Mouse (Mus musculus) spleen, adult 2 months (tissue): Measurements from ENCODE around the gene Grk4. TPM values are rescaled to one million over a fixed set of nuclear protein-coding genes. Genes with fewer than 3 reads are reported as not detected.

ENCODE experiments used
- DNase-seq, 2 experiments: peaks; one replicate each; pipeline versions ENCODE4 v3.0.0 to v3.0.0-alpha.2; 2012 to 2021; ENCODE audit warnings: low spot score in 2 of 2, low read depth in 1 of 2
- H3K27ac ChIP-seq: fragments of 200-500 bp; 2 replicates; pipeline ENCODE4 v1.5.1; 2012; ENCODE audit warnings: low read length, inconsistent platforms; ENCODE audit not compliant: insufficient read depth
- H3K27me3 ChIP-seq: fragments of 200-500 bp; 2 replicates; pipeline ENCODE4 v1.6.1; 2012; ENCODE audit warnings: mild to moderate bottlenecking, moderate library complexity, low read length, inconsistent platforms; ENCODE audit not compliant: control insufficient read depth, insufficient read depth
- H3K36me3 ChIP-seq: fragments of 200-500 bp; 2 replicates; pipeline ENCODE4 v1.6.1; 2012; ENCODE audit warnings: mild to moderate bottlenecking, low read length, inconsistent platforms; ENCODE audit not compliant: control insufficient read depth, insufficient read depth
- H3K4me1 ChIP-seq: fragments of 200-500 bp; 2 replicates; pipeline ENCODE4 v1.6.1; 2011; ENCODE audit warnings: inconsistent platforms; ENCODE audit not compliant: control insufficient read depth, insufficient read depth, insufficient read length
- H3K4me3 ChIP-seq: fragments of 200-500 bp; 2 replicates; pipeline ENCODE4 v1.5.1; 2011; ENCODE audit warnings: mild to moderate bottlenecking, inconsistent platforms; ENCODE audit not compliant: insufficient read depth, insufficient read length; ENCODE audit errors: extremely low read depth
- CTCF ChIP-seq: fragments of 200-500 bp; IDR thresholded peaks from 2 replicates; pipeline ENCODE4 v1.5.1; 2011; ENCODE audit warnings: mild to moderate bottlenecking, inconsistent platforms; ENCODE audit not compliant: insufficient read depth, insufficient read length, insufficient replicate concordance; ENCODE audit errors: extremely low read depth
- POLR2A ChIP-seq: fragments of 200-500 bp; IDR thresholded peaks from 2 replicates; pipeline ENCODE4 v1.6.1; 2011; ENCODE audit warnings: low read depth, low read length, inconsistent platforms
- WGBS: fragments of 180-500 bp; shearing (Covaris S2); methylation state at CpG from one replicate; pipeline ENCODE4 v1.1.7; 2018; 5-methylcytosine and 5-hydroxymethylcytosine counted together
- polyA plus RNA-seq: library from polyadenylated mRNA; depleted of rRNA; stranded (reverse); fragments of >200 nt; gene quantifications from 2 replicates; pipeline ENCODE4 v1.2.3, GENCODE M21; 2012; rRNA removed

The Grk4 gene
- polyA plus RNA-seq, 1 experiment: 1.5 TPM

DNA sequence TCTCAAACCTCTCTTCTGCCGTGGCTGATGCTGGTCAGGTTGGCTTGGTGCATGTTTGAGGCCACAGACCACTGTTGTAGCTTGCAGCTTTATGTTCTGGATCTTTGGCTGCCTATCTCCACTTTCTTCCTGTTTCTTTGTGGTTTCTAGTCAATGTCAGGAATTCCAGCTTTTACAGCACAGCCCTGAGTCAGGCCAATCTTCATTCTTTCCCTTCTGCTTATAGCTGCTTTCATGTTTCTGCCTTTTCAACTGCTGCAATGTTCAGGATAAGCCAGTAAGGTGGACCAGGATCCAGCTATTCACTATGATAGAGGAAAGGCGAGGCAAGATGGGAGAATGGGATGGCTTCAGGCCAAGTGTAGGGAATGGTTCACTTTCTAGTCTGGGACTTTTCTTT, 131.0 kb downstream of the Grk4 start:
- no peak overlapping the region for H3K27ac ChIP-seq
- H3K4me1 ChIP-seq: no peaks in the 10 kb centered on the region
- WGBS: 80% methylated on average over 2 of the region's 2 CpGs
- peaks cover 6% of the 10 kb centered on the region; the same call in 1 of the 2 replicates for H3K36me3 ChIP-seq
- no peak overlapping the region for H3K4me3 ChIP-seq
- no peaks in the 10 kb centered on the region for H3K27me3 ChIP-seq
- DNase-seq: no peak
- TF ChIP-seq POLR2A: no peak
- TF ChIP-seq CTCF: no peak

DNA sequence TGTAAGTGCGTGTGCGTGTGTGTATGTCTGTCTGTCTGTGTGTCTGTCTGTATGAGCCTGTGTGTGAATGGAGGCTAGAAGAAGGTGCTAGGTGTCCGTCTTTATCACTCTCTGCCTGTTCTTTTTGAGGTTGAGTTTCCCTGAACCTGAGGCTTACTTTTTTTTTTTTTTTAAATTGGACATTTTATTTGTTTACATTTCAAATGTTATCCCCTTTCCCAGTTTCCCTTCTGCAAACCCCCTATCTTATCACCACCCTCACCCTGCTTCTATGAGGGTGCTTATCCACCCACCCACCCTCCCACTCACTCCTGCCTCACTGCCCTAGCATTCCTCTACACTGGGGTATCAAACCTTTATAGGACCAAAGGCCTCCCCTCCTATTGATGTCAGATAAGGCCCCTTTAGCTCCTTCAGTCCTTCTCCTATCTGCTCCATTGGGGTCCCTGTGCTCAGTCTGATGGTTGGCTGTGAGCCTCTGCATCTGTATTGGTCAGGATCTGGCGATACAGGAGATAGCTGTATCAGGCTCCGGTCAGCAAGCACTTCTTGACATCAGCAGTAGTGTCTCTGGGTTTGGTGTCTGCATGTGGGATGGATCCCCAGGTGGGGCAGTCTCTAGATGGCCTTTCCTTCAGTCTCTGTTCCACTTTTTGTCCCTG, 140.2 kb downstream of the Grk4 start:
- no peaks in the 10 kb centered on the region for H3K4me1 ChIP-seq
- no peak overlapping the region for H3K27ac ChIP-seq
- peaks cover 19% of the 10 kb centered on the region for H3K36me3 ChIP-seq
- H3K27me3 ChIP-seq: no peaks in the 10 kb centered on the region
- DNase-seq: no peak
- no peak overlapping the region for H3K4me3 ChIP-seq
- no peak for TF ChIP-seq CTCF
- no peak for TF ChIP-seq POLR2A
- WGBS: 89% methylated on average over 5 of the region's 5 CpGs

Other genes starting within 250 kb of the Grk4 start
- gene Tnip2, start 146.4 kb upstream of the Grk4 start, polyA plus RNA-seq: 23.3 and 27.4 TPM in 2 replicates
- gene Sh3bp2, start 134.5 kb upstream of the Grk4 start, polyA plus RNA-seq: 50.7 and 51.3 TPM in 2 replicates
- gene Add1, start 86.7 kb upstream of the Grk4 start, polyA plus RNA-seq: 152 and 170 TPM in 2 replicates
- 138 and 181 TPM in 2 replicates for gene Mfsd10, start 23.2 kb upstream of the Grk4 start, polyA plus RNA-seq
- gene Nop14, start 231 bp upstream of the Grk4 start, polyA plus RNA-seq: 10.8 and 12.6 TPM in 2 replicates
- gene Htt, start 101.4 kb downstream of the Grk4 start, polyA plus RNA-seq: 11.9 TPM in 2 replicates
- gene Msantd1, start 247.6 kb downstream of the Grk4 start, polyA plus RNA-seq: 3.3 TPM in 2 replicates